Mouse (Mus musculus) heart, embryonic 13.5 days (tissue): ENCODE measurements around the gene Gas2. TPM values are rescaled to one million over a fixed set of nuclear protein-coding genes. Genes with fewer than 3 reads are reported as not detected.

Experiments
- ATAC-seq: fragments of 200-750 bp; cut with Nextera tagmentation; 2 replicates; pipeline ENCODE4 v1.8.0; 2017; ENCODE audit warnings: moderate TSS enrichment; ENCODE audit not compliant: insufficient number of reproducible peaks, low FRiP score, low TSS enrichment; ENCODE audit errors: extremely low read depth
- H3K27ac ChIP-seq: fragments of 300-500 bp; sonication (generic); replicated peaks from 2 replicates; pipeline ENCODE4 v1.5.1; 2015; ENCODE audit warnings: moderate library complexity, mild to moderate bottlenecking, inconsistent platforms
- H3K27me3 ChIP-seq: fragments of 300-500 bp; sonication (generic); replicated peaks from 2 replicates; pipeline ENCODE4 v1.6.1; 2015; ENCODE audit warnings: mild to moderate bottlenecking, inconsistent platforms
- H3K36me3 ChIP-seq: fragments of 300-500 bp; sonication (generic); 2 replicates; pipeline ENCODE4 v1.6.1; 2015; ENCODE audit warnings: mild to moderate bottlenecking, inconsistent platforms
- H3K4me1 ChIP-seq: fragments of 300-500 bp; sonication (generic); 2 replicates; pipeline ENCODE4 v1.6.1; 2015; ENCODE audit warnings: inconsistent platforms
- H3K4me2 ChIP-seq: fragments of 300-500 bp; sonication (generic); 2 replicates; pipeline ENCODE4 v1.6.1; 2015; ENCODE audit warnings: inconsistent platforms, mild to moderate bottlenecking, moderate library complexity
- H3K4me3 ChIP-seq: fragments of 300-500 bp; sonication (generic); 2 replicates; pipeline ENCODE4 v1.5.1; 2015; ENCODE audit warnings: moderate library complexity, mild to moderate bottlenecking, inconsistent platforms
- H3K9ac ChIP-seq: fragments of 300-500 bp; sonication (generic); 2 replicates; pipeline ENCODE4 v1.6.1; 2015; ENCODE audit warnings: inconsistent platforms, mild to moderate bottlenecking, moderate library complexity
- H3K9me3 ChIP-seq: fragments of 300-500 bp; sonication (generic); 2 replicates; pipeline ENCODE4 v1.6.1; 2016; ENCODE audit warnings: inconsistent platforms
- WGBS: fragments of 180-500 bp; shearing (Covaris S2); methylation state at CpG from one replicate; pipeline ENCODE4 v1.1.7; 2015; ENCODE audit warnings: mixed read lengths; 5-methylcytosine and 5-hydroxymethylcytosine counted together
- polyA plus RNA-seq: library from polyadenylated mRNA; unstranded; fragments of >200 nt; fragmentation: Nextera tagmentation; extraction: Ambion mirVana; gene quantifications from 2 replicates; pipeline ENCODE4 v1.2.1, GENCODE M21; 2015

Gas2 gene
- polyA plus RNA-seq, 1 experiment from 2014 or later: 8.7 TPM

- Histone ChIP-seq H3K4me3 (no peak overlapping the region), H3K9me3 (no peaks in the 10 kb centered on the region), H3K36me3 (no peaks in the 10 kb centered on the region), H3K27me3 (no peaks in the 10 kb centered on the region), H3K9ac (no peak overlapping the region), H3K4me2 (no peak overlapping the region), H3K4me1 (no peaks in the 10 kb centered on the region), H3K27ac (no peak overlapping the region)
- WGBS: 73% methylated on average over 11 of the region's 11 CpGs
- no peak for ATAC-seq
Measured at GRCm38 (mm10) chr7:51887678-51888567, 26.1 kb downstream of the Gas2 start.

GRCm38 (mm10) chr7:51889601-51890000, 27.8 kb downstream of the Gas2 start:
- WGBS: 85% methylated on average over 7 of the region's 7 CpGs
- Histone ChIP-seq H3K4me2 (no peak overlapping the region), H3K4me1 (no peaks in the 10 kb centered on the region), H3K9me3 (no peaks in the 10 kb centered on the region), H3K36me3 (no peaks in the 10 kb centered on the region), H3K27ac (no peak overlapping the region), H3K27me3 (no peaks in the 10 kb centered on the region), H3K4me3 (no peak overlapping the region), H3K9ac (no peak overlapping the region)
- no peak for ATAC-seq

- Histone ChIP-seq H3K4me1 (no peaks in the 10 kb centered on the region), H3K36me3 (no peaks in the 10 kb centered on the region), H3K9ac (no peak overlapping the region), H3K9me3 (no peaks in the 10 kb centered on the region), H3K4me3 (no peak overlapping the region), H3K27ac (no peak overlapping the region), H3K4me2 (no peak overlapping the region), H3K27me3 (no peaks in the 10 kb centered on the region)
- ATAC-seq: no peak
- whole genome bisulfite sequencing: 94% methylated on average over 1 of the region's 1 CpGs
Measured at GRCm38 (mm10) chr7:51892224-51892965, 30.6 kb downstream of the Gas2 start.

- no peak overlapping the region for H3K4me3 ChIP-seq
- no peak overlapping the region for H3K4me2 ChIP-seq
- H3K4me1 ChIP-seq: no peaks in the 10 kb centered on the region
- H3K27ac ChIP-seq: no peak overlapping the region
- 79% methylated on average over 4 of the region's 4 CpGs for WGBS
- H3K27me3 ChIP-seq: no peaks in the 10 kb centered on the region
- H3K9me3 ChIP-seq: no peaks in the 10 kb centered on the region
- H3K36me3 ChIP-seq: no peaks in the 10 kb centered on the region
- ATAC-seq: no peak
- H3K9ac ChIP-seq: no peak overlapping the region
Measured at GRCm38 (mm10) chr7:51893008-51893407, 31.2 kb downstream of the Gas2 start.

GRCm38 (mm10) chr7:51894133-51894801, 32.5 kb downstream of the Gas2 start:
- H3K36me3 ChIP-seq: no peaks in the 10 kb centered on the region
- H3K9ac ChIP-seq: no peak overlapping the region
- H3K4me2 ChIP-seq: no peak overlapping the region
- H3K4me3 ChIP-seq: no peak overlapping the region
- H3K4me1 ChIP-seq: no peaks in the 10 kb centered on the region
- H3K9me3 ChIP-seq: no peaks in the 10 kb centered on the region
- H3K27me3 ChIP-seq: no peaks in the 10 kb centered on the region
- no peak overlapping the region for H3K27ac ChIP-seq
- 73% methylated on average over 4 of the region's 4 CpGs for WGBS
- ATAC-seq: no peak

GRCm38 (mm10) chr7:51894939-51895338, 33.1 kb downstream of the Gas2 start:
- ATAC-seq: no peak
- H3K27ac ChIP-seq: no peak overlapping the region
- no peaks in the 10 kb centered on the region for H3K36me3 ChIP-seq
- H3K9ac ChIP-seq: no peak overlapping the region
- H3K9me3 ChIP-seq: no peaks in the 10 kb centered on the region
- H3K4me1 ChIP-seq: no peaks in the 10 kb centered on the region
- no peak overlapping the region for H3K4me2 ChIP-seq
- no peaks in the 10 kb centered on the region for H3K27me3 ChIP-seq
- H3K4me3 ChIP-seq: no peak overlapping the region
- WGBS: 45% methylated on average over 2 of the region's 2 CpGs

- no peak overlapping the region for H3K4me3 ChIP-seq
- H3K9ac ChIP-seq: no peak overlapping the region
- H3K4me1 ChIP-seq: no peaks in the 10 kb centered on the region
- H3K9me3 ChIP-seq: no peaks in the 10 kb centered on the region
- no peak overlapping the region for H3K4me2 ChIP-seq
- no peak overlapping the region for H3K27ac ChIP-seq
- no peaks in the 10 kb centered on the region for H3K27me3 ChIP-seq
- WGBS: 75% methylated on average over 6 of the region's 6 CpGs
- no peak for ATAC-seq
- no peaks in the 10 kb centered on the region for H3K36me3 ChIP-seq
Measured at GRCm38 (mm10) chr7:51899066-51899465, 37.3 kb downstream of the Gas2 start.

GRCm38 (mm10) chr7:51913292-51914050, 51.7 kb downstream of the Gas2 start:
- Histone ChIP-seq H3K4me3 (no peak overlapping the region), H3K4me1 (peaks cover 19% of the 10 kb centered on the region), H3K9me3 (no peaks in the 10 kb centered on the region), H3K36me3 (no peaks in the 10 kb centered on the region), H3K27ac (peak overlapping the region; percentile 85), H3K9ac (no peak overlapping the region), H3K4me2 (peak overlapping the region; percentile 14), H3K27me3 (no peaks in the 10 kb centered on the region)
- 62% methylated on average over 3 of the region's 3 CpGs for WGBS
- peak; percentile 58 for ATAC-seq

- Histone ChIP-seq H3K9ac (no peak overlapping the region), H3K4me3 (no peak overlapping the region), H3K36me3 (no peaks in the 10 kb centered on the region), H3K4me2 (no peak overlapping the region), H3K27me3 (no peaks in the 10 kb centered on the region), H3K27ac (peak overlapping the region; percentile 85), H3K9me3 (no peaks in the 10 kb centered on the region), H3K4me1 (peaks cover 19% of the 10 kb centered on the region)
- ATAC-seq: no peak
- 48% methylated on average over 2 of the region's 2 CpGs for WGBS
Measured at GRCm38 (mm10) chr7:51914132-51914531, 52.3 kb downstream of the Gas2 start.

GRCm38 (mm10) chr7:51928761-51929519, 67.1 kb downstream of the Gas2 start:
- H3K27ac ChIP-seq: no peak overlapping the region
- WGBS: 48% methylated on average over 10 of the region's 10 CpGs
- H3K4me2 ChIP-seq: no peak overlapping the region
- no peak for ATAC-seq
- no peaks in the 10 kb centered on the region for H3K36me3 ChIP-seq
- H3K4me1 ChIP-seq: no peaks in the 10 kb centered on the region
- no peaks in the 10 kb centered on the region for H3K9me3 ChIP-seq
- H3K27me3 ChIP-seq: no peaks in the 10 kb centered on the region
- H3K9ac ChIP-seq: no peak overlapping the region
- H3K4me3 ChIP-seq: no peak overlapping the region
